Mouse (Mus musculus) limb, embryonic 13.5 days (tissue): ENCODE results near the gene Ift81. TPM values are rescaled to one million over a fixed set of nuclear protein-coding genes. Genes with fewer than 3 reads are reported as not detected.

Experiments used
- polyA plus RNA-seq: library from polyadenylated mRNA; unstranded; fragments of >200 nt; fragmentation: Nextera tagmentation; extraction: Ambion mirVana; gene quantifications from 2 replicates; pipeline ENCODE4 v1.2.1, GENCODE M21; 2015

The Ift81 gene
- polyA plus RNA-seq, 1 experiment from 2014 or later: 50.7 TPM

Other genes with a start within 250 kb of the Ift81 start
- gene Gpn3, start 242.6 kb downstream of the Ift81 start, polyA plus RNA-seq: 78.2 and 81.9 TPM in 2 replicates
- gene Fam216a, start 242.2 kb downstream of the Ift81 start, polyA plus RNA-seq: 85.3 and 89.6 TPM in 2 replicates
- gene Arpc3, start 222.6 kb downstream of the Ift81 start, polyA plus RNA-seq: 99.4 and 106 TPM in 2 replicates
- gene Anapc7, start 192.8 kb downstream of the Ift81 start, polyA plus RNA-seq: 56.2 and 59.1 TPM in 2 replicates
- gene Atp2a2, start 112.3 kb downstream of the Ift81 start, polyA plus RNA-seq: 27.0 and 28.3 TPM in 2 replicates
- 1.2 TPM in 2 replicates for gene P2rx7, start 29.4 kb upstream of the Ift81 start, polyA plus RNA-seq
- 16.1 and 16.8 TPM in 2 replicates for gene P2rx4, start 93.0 kb upstream of the Ift81 start, polyA plus RNA-seq
- 36.4 and 38.0 TPM in 2 replicates for gene Camkk2, start 164.9 kb upstream of the Ift81 start, polyA plus RNA-seq
- 463 and 482 TPM in 2 replicates for gene Anapc5, start 206.8 kb upstream of the Ift81 start, polyA plus RNA-seq
- gene Rnf34, start 235.5 kb upstream of the Ift81 start, polyA plus RNA-seq: 41.8 and 42.4 TPM in 2 replicates